Mouse (Mus musculus) heart, embryonic 16.5 days (tissue): ENCODE results near the gene Rfk. TPM values are rescaled to one million over a fixed set of nuclear protein-coding genes. Genes with fewer than 3 reads are reported as not detected.

Source experiments
- ATAC-seq: fragments of 200-750 bp; cut with Nextera tagmentation; replicated peaks from 2 replicates; pipeline ENCODE4 v1.8.0; 2017; ENCODE audit warnings: moderate number of reproducible peaks; ENCODE audit not compliant: insufficient read depth, low FRiP score; ENCODE audit errors: extremely low read depth
- H3K27ac ChIP-seq: fragments of 300-500 bp; sonication (generic); 2 replicates; pipeline ENCODE4 v1.5.1; 2014; ENCODE audit warnings: mild to moderate bottlenecking, low read length, control low read depth, moderate library complexity
- H3K27me3 ChIP-seq: fragments of 300-500 bp; sonication (generic); 2 replicates; pipeline ENCODE4 v1.6.1; 2014; ENCODE audit warnings: low read length, mixed read lengths; ENCODE audit not compliant: control insufficient read depth, insufficient read depth
- H3K36me3 ChIP-seq: fragments of 300-500 bp; sonication (generic); 2 replicates; pipeline ENCODE4 v1.6.1; 2014; ENCODE audit not compliant: control insufficient read depth, insufficient read depth
- H3K4me1 ChIP-seq: fragments of 300-500 bp; sonication (generic); 2 replicates; pipeline ENCODE4 v1.6.1; 2014; ENCODE audit warnings: low read length, mixed read lengths; ENCODE audit not compliant: control insufficient read depth, insufficient read depth
- H3K4me2 ChIP-seq: fragments of 300-500 bp; sonication (generic); 2 replicates; pipeline ENCODE4 v1.6.1; 2014; ENCODE audit warnings: low read depth, mild to moderate bottlenecking, control low read depth, low read length
- H3K4me3 ChIP-seq: fragments of 300-500 bp; sonication (generic); 2 replicates; pipeline ENCODE4 v1.5.1; 2014; ENCODE audit warnings: mild to moderate bottlenecking, control low read depth, low read length
- H3K9ac ChIP-seq: fragments of 300-500 bp; sonication (generic); 2 replicates; pipeline ENCODE4 v1.6.1; 2014; ENCODE audit warnings: low read length, control low read depth
- H3K9me3 ChIP-seq: fragments of 300-500 bp; sonication (generic); replicated peaks from 2 replicates; pipeline ENCODE4 v1.6.1; 2016; ENCODE audit warnings: low read length; ENCODE audit not compliant: control insufficient read depth
- WGBS: fragments of 180-500 bp; shearing (Covaris S2); extraction: QIAGEN DNeasy Blood & Tissue Kit; methylation state at CpG from one replicate; pipeline ENCODE4 v1.1.7; 2014; 5-methylcytosine and 5-hydroxymethylcytosine counted together
- polyA plus RNA-seq: library from polyadenylated mRNA; unstranded; fragments of >200 nt; fragmentation: Nextera tagmentation; extraction: Ambion mirVana; gene quantifications from 2 replicates; pipeline ENCODE4 v1.2.1, GENCODE M21; 2015

The Rfk gene
- polyA plus RNA-seq, 1 experiment from 2014 or later: 68.9 TPM

- H3K4me1 ChIP-seq: peaks cover 12% of the 10 kb centered on the region; the same call in 1 of the 2 replicates
- H3K4me2 ChIP-seq: peak overlapping the region; percentile 73
- no peaks in the 10 kb centered on the region for H3K36me3 ChIP-seq
- H3K9me3 ChIP-seq: no peaks in the 10 kb centered on the region
- 2% methylated on average over 50 of the region's 50 CpGs for WGBS
- H3K4me3 ChIP-seq: peak overlapping the region; percentile 73
- H3K27ac ChIP-seq: peak overlapping the region; percentile 20
- H3K9ac ChIP-seq: peak overlapping the region; percentile 71
- H3K27me3 ChIP-seq: no peaks in the 10 kb centered on the region; the same call in 1 of the 2 replicates
- ATAC-seq: peak; percentile 92
These were observed 37.6 kb upstream of the Rfk start for GRCm38 (mm10) chr19:17355950-17356867.

- no peak overlapping the region for H3K27ac ChIP-seq
- no peak overlapping the region for H3K9ac ChIP-seq
- no peak for ATAC-seq
- WGBS: 63% methylated on average over 6 of the region's 6 CpGs
- no peaks in the 10 kb centered on the region; the same call in 1 of the 2 replicates for H3K27me3 ChIP-seq
- no peaks in the 10 kb centered on the region for H3K36me3 ChIP-seq
- no peaks in the 10 kb centered on the region for H3K9me3 ChIP-seq
- H3K4me3 ChIP-seq: peak overlapping the region; percentile 73
- H3K4me2 ChIP-seq: peak overlapping the region; percentile 73
- peaks cover 12% of the 10 kb centered on the region; the same call in 1 of the 2 replicates for H3K4me1 ChIP-seq
These were observed 36.9 kb upstream of the Rfk start for GRCm38 (mm10) chr19:17356932-17357331.

GRCm38 (mm10) chr19:17357391-17357790 lies 36.5 kb upstream of the Rfk start:
- no peak overlapping the region for H3K9ac ChIP-seq

GRCm38 (mm10) chr19:17359315-17359890 lies 34.4 kb upstream of the Rfk start:
- H3K4me2 ChIP-seq: no peak overlapping the region
- H3K4me3 ChIP-seq: no peak overlapping the region
- no peaks in the 10 kb centered on the region for H3K9me3 ChIP-seq
- ATAC-seq: no peak
- H3K4me1 ChIP-seq: peaks cover 9% of the 10 kb centered on the region; the same call in 1 of the 2 replicates
- H3K27me3 ChIP-seq: no peaks in the 10 kb centered on the region; the same call in 1 of the 2 replicates
- H3K9ac ChIP-seq: no peak overlapping the region
- no peak overlapping the region for H3K27ac ChIP-seq
- WGBS: 71% methylated on average over 14 of the region's 14 CpGs
- no peaks in the 10 kb centered on the region for H3K36me3 ChIP-seq

More at GRCm38 (mm10) chr19:17357391-17357790, 36.5 kb upstream of the Rfk start:
- Histone ChIP-seq H3K27me3 (no peaks in the 10 kb centered on the region; the same call in 1 of the 2 replicates), H3K9me3 (no peaks in the 10 kb centered on the region), H3K4me2 (no peak overlapping the region), H3K27ac (no peak overlapping the region), H3K4me1 (peaks cover 12% of the 10 kb centered on the region; the same call in 1 of the 2 replicates), H3K36me3 (no peaks in the 10 kb centered on the region), H3K4me3 (no peak overlapping the region)
- no peak for ATAC-seq
- WGBS: 58% methylated on average over 3 of the region's 3 CpGs

GRCm38 (mm10) chr19:17361181-17361580 lies 32.7 kb upstream of the Rfk start:
- no peak overlapping the region for H3K4me2 ChIP-seq
- H3K27ac ChIP-seq: no peak overlapping the region
- no peak for ATAC-seq
- no peaks in the 10 kb centered on the region for H3K4me1 ChIP-seq
- no peaks in the 10 kb centered on the region for H3K9me3 ChIP-seq
- H3K36me3 ChIP-seq: no peaks in the 10 kb centered on the region
- H3K9ac ChIP-seq: no peak overlapping the region
- no peaks in the 10 kb centered on the region; the same call in 1 of the 2 replicates for H3K27me3 ChIP-seq
- no peak overlapping the region for H3K4me3 ChIP-seq
- WGBS: 37% methylated on average over 2 of the region's 2 CpGs

GRCm38 (mm10) chr19:17364741-17365140 lies 29.1 kb upstream of the Rfk start:
- no peak for ATAC-seq
- no peaks in the 10 kb centered on the region for H3K36me3 ChIP-seq
- no peak overlapping the region for H3K9ac ChIP-seq
- H3K27ac ChIP-seq: no peak overlapping the region
- H3K9me3 ChIP-seq: no peaks in the 10 kb centered on the region
- H3K4me1 ChIP-seq: no peaks in the 10 kb centered on the region
- H3K27me3 ChIP-seq: no peaks in the 10 kb centered on the region
- 35% methylated on average over 3 of the region's 3 CpGs for WGBS
- no peak overlapping the region for H3K4me2 ChIP-seq
- H3K4me3 ChIP-seq: no peak overlapping the region

- no peak for ATAC-seq
- H3K27me3 ChIP-seq: no peaks in the 10 kb centered on the region
- H3K9me3 ChIP-seq: no peaks in the 10 kb centered on the region
- no peak overlapping the region for H3K27ac ChIP-seq
- no peak overlapping the region for H3K9ac ChIP-seq
- H3K4me2 ChIP-seq: no peak overlapping the region
- no peak overlapping the region for H3K4me3 ChIP-seq
- no peaks in the 10 kb centered on the region for H3K36me3 ChIP-seq
- H3K4me1 ChIP-seq: no peaks in the 10 kb centered on the region
- 92% methylated on average over 8 of the region's 8 CpGs for WGBS
These were observed 27.3 kb upstream of the Rfk start for GRCm38 (mm10) chr19:17366364-17367090.

- 0 out of 2 replicates have a peak, but pooled peaks have one; percentile 52 for ATAC-seq
- Histone ChIP-seq H3K36me3 (no peaks in the 10 kb centered on the region), H3K27me3 (no peaks in the 10 kb centered on the region), H3K27ac (no peak overlapping the region), H3K4me1 (no peaks in the 10 kb centered on the region), H3K4me3 (no peak overlapping the region), H3K4me2 (no peak overlapping the region), H3K9me3 (no peaks in the 10 kb centered on the region), H3K9ac (no peak overlapping the region)
- WGBS: 41% methylated on average over 9 of the region's 9 CpGs
These were observed 25.3 kb upstream of the Rfk start for GRCm38 (mm10) chr19:17368557-17368956.
